ENCODE assay signal across 8 mouse cellular contexts in genomic region chr19:23055916-23056805, GRCm38 (mm10).
DNase-seq lines count a peak whose midpoint lies in the region; ATAC-seq and TF ChIP-seq lines count a peak whose summit lies in the region.

No protein-coding gene starts in this region.

- peak overlapping the region; percentile 55 for H3K4me2 ChIP-seq in forebrain, postnatal 0 days (ENCODE audit: low read depth)
- 0 out of 2 replicates have a peak overlapping the region, but pooled peaks have one; percentile 55 for H3K4me2 ChIP-seq in liver, embryonic 16.5 days (ENCODE audit: low read depth, low read length)

- H3K79me2 ChIP-seq in heart, adult 2 months (replicated peaks; ENCODE audit: control insufficient read depth, insufficient read depth, low read length), result no peaks in the 10 kb centered on the region

- WGBS in heart, adult 2 months, result 81% methylated on average over 5 of the region's 5 CpGs
- WGBS in forebrain, postnatal 0 days, result 78% methylated on average over 5 of the region's 5 CpGs
- WGBS in liver, embryonic 16.5 days (ENCODE audit: insufficient replicate concordance), result 73% methylated on average over 5 of the region's 5 CpGs

- H3K4me3 ChIP-seq in heart, adult 2 months, result no peak overlapping the region
- H3K4me3 ChIP-seq in forebrain, postnatal 0 days (ENCODE audit: low read depth, low read length), result 0 out of 2 replicates have a peak overlapping the region, but pooled peaks have one; percentile 28
- H3K4me3 ChIP-seq in liver, embryonic 16.5 days (ENCODE audit: low read depth, low read length), result no peak overlapping the region

- H3K9ac ChIP-seq in heart, adult 2 months (ENCODE audit: low read depth, low read length), result no peak overlapping the region; the same call in 1 of the 2 replicates
- no peak overlapping the region for H3K9ac ChIP-seq in forebrain, postnatal 0 days
- no peak overlapping the region for H3K9ac ChIP-seq in liver, embryonic 16.5 days (ENCODE audit: low read depth, low read length)

- H3K4me1 ChIP-seq in heart, adult 2 months (ENCODE audit: control insufficient read depth, insufficient read depth, low read length), result peaks cover 20% of the 10 kb centered on the region
- 0 out of 2 replicates have a peak, but pooled peaks cover 5% of the 10 kb centered on the region for H3K4me1 ChIP-seq in forebrain, postnatal 0 days (ENCODE audit: insufficient read depth)
- no peaks in the 10 kb centered on the region; the same call in 1 of the 2 replicates for H3K4me1 ChIP-seq in liver, embryonic 16.5 days (ENCODE audit: control insufficient read depth, low read depth, low read length)

- H3K9me3 ChIP-seq in forebrain, postnatal 0 days (ENCODE audit: low read length), result no peaks in the 10 kb centered on the region
- H3K9me3 ChIP-seq in liver, embryonic 16.5 days (replicated peaks; ENCODE audit: control insufficient read depth, low read length), result no peaks in the 10 kb centered on the region

- TF ChIP-seq POLR2A in heart, adult 2 months (IDR thresholded peaks at IDR 0.05; ENCODE audit: insufficient read depth, low read depth, low read length), result no peak

- H3K36me3 ChIP-seq in heart, adult 2 months (ENCODE audit: control insufficient read depth, insufficient read depth, low read length), result peaks cover 9% of the 10 kb centered on the region
- H3K36me3 ChIP-seq in forebrain, postnatal 0 days (ENCODE audit: insufficient read depth), result no peaks in the 10 kb centered on the region
- no peaks in the 10 kb centered on the region for H3K36me3 ChIP-seq in liver, embryonic 16.5 days (ENCODE audit: control insufficient read depth, insufficient read depth)

- TF ChIP-seq CTCF in heart, adult 2 months (IDR thresholded peaks at IDR 0.05), result no peak
- no peak for TF ChIP-seq CTCF in forebrain, postnatal 0 days (IDR thresholded peaks at IDR 0.05; ENCODE audit: low read depth)

- peak overlapping the region; percentile 94 for H3K27ac ChIP-seq in heart, adult 2 months
- H3K27ac ChIP-seq in forebrain, postnatal 0 days (ENCODE audit: low read depth, low read length), result peak overlapping the region; percentile 15; the same call in 1 of the 2 replicates
- no peak overlapping the region for H3K27ac ChIP-seq in liver, embryonic 16.5 days (ENCODE audit: low read length)

- no peak for ATAC-seq in forebrain, postnatal 0 days
- no peak for ATAC-seq in liver, embryonic 16.5 days (ENCODE audit: low read depth)

- no peaks in the 10 kb centered on the region for H3K27me3 ChIP-seq in heart, adult 2 months (ENCODE audit: control insufficient read depth, insufficient read depth, low read length)
- no peaks in the 10 kb centered on the region for H3K27me3 ChIP-seq in forebrain, postnatal 0 days (ENCODE audit: insufficient read depth, low read length)
- H3K27me3 ChIP-seq in liver, embryonic 16.5 days (ENCODE audit: control insufficient read depth, insufficient read depth, low read depth, low read length), result no peaks in the 10 kb centered on the region

- intact Hi-C loops in heart, adult 2 months (cut with DNase I), result no loop called here
- intact Hi-C loops in heart, postnatal 10 days (cut with DNase I), result no loop called here

- no peak for TF ChIP-seq EP300 in heart, adult 2 months (IDR thresholded peaks at IDR 0.05; ENCODE audit: insufficient read depth, low read depth, low read length)

- DNase-seq in heart, adult 2 months, result no peak
- DNase-seq in heart, postnatal 10 days, result no peak
- DNase-seq in ES-CJ7 (ENCODE audit: low read depth, low spot score), result peak; percentile 30
- DNase-seq in forebrain, postnatal 0 days, result no peak
- no peak for DNase-seq in adrenal gland, postnatal 36 days
- DNase-seq in urinary bladder, adult 2 months (ENCODE audit: low spot score), result no peak
- no peak for DNase-seq in lung, postnatal 4 days
